Mouse (Mus musculus): ENCODE data around the gene Pus7l. TPM values are rescaled to one million over a fixed set of nuclear protein-coding genes. Genes with fewer than 3 reads are reported as not detected.

The Pus7l gene
- polyA plus RNA-seq (2014; fragmentation: Illumina TruSeq; extraction: RNeasy Lipid Tissue Mini Kit (QIAGEN cat#74804); ENCODE audit: low read depth, low replicate concordance), result 3.3 TPM

GRCm38 (mm10) chr15:94543409-94544051, at the start of gene Pus7l, which contains the start of gene Irak4:
Gene Pus7l, minus strand, starts transcription at chr15:94543547.
Gene Irak4, plus strand, starts transcription at chr15:94543643.

GRCm38 (mm10) chr15:94589219-94590075, 46.1 kb upstream of the Pus7l start, which contains the start of gene Twf1:
Gene Twf1, minus strand, starts transcription at chr15:94589889.

Other genes starting within 250 kb of the Pus7l start
- gene Adamts20, start 78.1 kb downstream of the Pus7l start, polyA plus RNA-seq (2014; fragmentation: Illumina TruSeq; extraction: RNeasy Lipid Tissue Mini Kit (QIAGEN cat#74804); ENCODE audit: low read depth, low replicate concordance), result 0.38 TPM
- 16.5 TPM for gene Irak4, start 96 bp upstream of the Pus7l start, polyA plus RNA-seq (2014; fragmentation: Illumina TruSeq; extraction: RNeasy Lipid Tissue Mini Kit (QIAGEN cat#74804); ENCODE audit: low read depth, low replicate concordance)
- 213 TPM for gene Twf1, start 46.3 kb upstream of the Pus7l start, polyA plus RNA-seq (2014; fragmentation: Illumina TruSeq; extraction: RNeasy Lipid Tissue Mini Kit (QIAGEN cat#74804); ENCODE audit: low read depth, low replicate concordance)
- 63.8 TPM for gene Tmem117, start 85.7 kb upstream of the Pus7l start, polyA plus RNA-seq (2014; fragmentation: Illumina TruSeq; extraction: RNeasy Lipid Tissue Mini Kit (QIAGEN cat#74804); ENCODE audit: low read depth, low replicate concordance)